Mouse (Mus musculus): Measurements from ENCODE around the gene E2f1.

The E2f1 gene

GRCm38 (mm10) chr2:154516944-154517343, 52.7 kb downstream of the E2f1 start:
- no peak for DNase-seq (ENCODE audit: low read depth, low spot score)
- Histone ChIP-seq H3K27me3 (ENCODE audit: control insufficient read depth, insufficient read depth, low read length, poor library complexity, severe bottlenecking) (no peaks in the 10 kb centered on the region), H3K36me3 (ENCODE audit: control insufficient read depth, insufficient read depth, low read length, poor library complexity, severe bottlenecking) (no peaks in the 10 kb centered on the region)

- no peaks in the 10 kb centered on the region for H3K27me3 ChIP-seq (ENCODE audit: control insufficient read depth, insufficient read depth, low read length, poor library complexity, severe bottlenecking)
- no peak for DNase-seq (ENCODE audit: low read depth, low spot score)
- no peaks in the 10 kb centered on the region for H3K36me3 ChIP-seq (ENCODE audit: control insufficient read depth, insufficient read depth, low read length, poor library complexity, severe bottlenecking)
Measured at GRCm38 (mm10) chr2:154510141-154510540, 59.6 kb downstream of the E2f1 start.
